Mouse (Mus musculus) neural tube, embryonic 12.5 days (tissue): ENCODE measurements at regions not wholly inside any gene's neighbourhood (a gene's known extent, or its start where the extent isn't known, plus 50 kb on each side); places are given as distances from the start of the nearest gene placed in this dataset.

Experiments
- ATAC-seq: fragments of 200-750 bp; cut with Nextera tagmentation; 2 replicates; pipeline ENCODE4 v1.8.0; 2017; ENCODE audit warnings: low read depth, mild to moderate bottlenecking, moderate TSS enrichment, moderate library complexity; ENCODE audit not compliant: low FRiP score
- H3K27ac ChIP-seq: fragments of 300-500 bp; sonication (generic); 2 replicates; pipeline ENCODE4 v1.5.1; 2016
- H3K27me3 ChIP-seq: fragments of 300-500 bp; sonication (generic); replicated peaks from 2 replicates; pipeline ENCODE4 v1.6.1; 2016; ENCODE audit warnings: mild to moderate bottlenecking
- H3K36me3 ChIP-seq: fragments of 300-500 bp; sonication (generic); 2 replicates; pipeline ENCODE4 v1.6.1; 2016; ENCODE audit warnings: mild to moderate bottlenecking
- H3K4me1 ChIP-seq: fragments of 300-500 bp; sonication (generic); 2 replicates; pipeline ENCODE4 v1.6.1; 2016
- H3K4me2 ChIP-seq: fragments of 300-500 bp; sonication (generic); replicated peaks from 2 replicates; pipeline ENCODE4 v1.6.1; 2016; ENCODE audit warnings: mild to moderate bottlenecking
- H3K4me3 ChIP-seq: fragments of 300-500 bp; sonication (generic); 2 replicates; pipeline ENCODE4 v1.5.1; 2016
- H3K9ac ChIP-seq: fragments of 300-500 bp; sonication (generic); 2 replicates; pipeline ENCODE4 v1.6.1; 2016; ENCODE audit warnings: mild to moderate bottlenecking
- H3K9me3 ChIP-seq: fragments of 300-500 bp; sonication (generic); 2 replicates; pipeline ENCODE4 v1.6.1; 2016; ENCODE audit warnings: mild to moderate bottlenecking
- WGBS: fragments of 180-500 bp; shearing (Covaris S2); methylation state at CpG from one replicate; pipeline ENCODE4 v1.1.7; 2016; 5-methylcytosine and 5-hydroxymethylcytosine counted together

DNA sequence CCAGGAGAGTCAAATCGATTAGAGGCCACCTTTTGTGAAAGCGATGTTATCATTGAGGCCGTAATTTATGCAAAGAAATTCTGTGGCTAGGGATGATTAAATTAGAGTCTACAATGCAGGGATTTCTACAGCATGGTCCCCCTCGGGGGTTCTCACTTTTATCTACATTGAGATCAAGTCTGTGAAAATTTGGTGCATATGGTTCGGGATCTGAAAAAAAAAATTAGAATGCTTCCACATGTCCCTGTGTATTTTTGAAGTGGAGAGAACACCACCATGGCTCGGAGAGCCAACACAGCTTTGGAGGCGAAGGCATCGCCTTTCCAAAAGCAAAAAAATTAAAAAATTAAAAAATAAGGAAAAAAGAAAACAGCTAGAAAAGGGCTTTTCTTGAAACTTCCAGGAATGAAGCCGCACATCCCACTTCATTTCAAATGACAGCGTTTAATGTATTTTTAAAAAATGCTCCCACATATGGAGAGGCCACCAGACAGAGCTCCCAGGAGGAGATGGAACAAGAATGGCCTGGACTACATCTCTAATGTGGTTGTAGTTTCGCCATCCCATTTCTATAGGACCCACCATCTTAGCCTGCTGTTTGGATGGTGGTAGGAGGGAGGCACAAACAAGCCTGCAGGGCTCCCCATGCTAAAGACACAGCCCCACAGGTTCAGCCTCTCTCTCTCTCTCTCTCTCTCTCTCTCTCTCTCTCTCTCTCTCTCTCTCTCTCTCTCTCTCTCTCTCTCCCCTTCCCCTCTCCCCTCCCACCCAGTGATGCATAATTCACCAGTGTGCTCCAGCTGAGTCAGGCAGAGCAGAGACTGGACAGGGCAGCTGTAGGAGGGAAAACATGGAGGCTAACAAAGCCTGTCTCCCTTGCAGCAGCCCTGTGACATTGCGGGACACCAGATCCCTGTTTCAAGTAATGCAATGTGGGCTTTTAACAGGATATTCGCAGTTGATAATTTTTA is 203.4 kb downstream of the Sox11 start:
- H3K4me1 ChIP-seq, result peaks cover 63% of the 10 kb centered on the region
- H3K36me3 ChIP-seq, result no peaks in the 10 kb centered on the region
- ATAC-seq, result peak; percentile 79
- peak overlapping the region; percentile 94 for H3K27ac ChIP-seq
- WGBS, result 51% methylated on average over 13 of the region's 13 CpGs
- peak overlapping the region; percentile 36; the same call in 1 of the 2 replicates for H3K9ac ChIP-seq
- H3K9me3 ChIP-seq, result no peaks in the 10 kb centered on the region
- peak overlapping the region; percentile 44 for H3K4me2 ChIP-seq
- H3K4me3 ChIP-seq, result no peak overlapping the region
- H3K27me3 ChIP-seq, result no peaks in the 10 kb centered on the region

DNA sequence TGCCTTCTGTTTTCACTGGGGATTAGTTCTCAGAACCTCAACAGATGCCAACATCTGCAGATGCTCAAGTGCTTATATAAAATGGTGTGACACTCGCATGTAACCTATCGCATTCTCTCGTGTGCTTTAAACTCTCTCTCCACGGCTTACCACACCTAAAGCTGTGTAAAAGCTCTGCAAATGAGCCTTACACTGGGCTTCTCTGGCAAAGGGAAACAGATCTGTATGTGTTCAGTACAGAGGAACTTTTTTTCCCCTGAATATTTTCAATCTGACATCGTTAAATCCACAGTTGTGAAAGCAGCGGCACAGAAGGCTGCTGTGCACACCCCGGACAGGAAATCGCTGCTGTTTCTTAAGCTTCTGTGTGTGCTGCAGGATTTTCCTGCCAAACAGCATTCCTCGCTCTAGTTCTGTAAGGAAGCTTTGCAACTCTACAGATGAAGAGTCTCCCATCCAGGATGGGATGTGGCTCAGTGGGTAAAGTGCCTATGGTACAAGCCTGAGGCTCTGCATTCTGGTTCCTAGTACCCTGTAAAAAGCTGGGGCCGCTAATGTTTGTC is 206.3 kb downstream of the Sox11 start:
- no peak overlapping the region for H3K27ac ChIP-seq
- H3K4me1 ChIP-seq, result peaks cover 39% of the 10 kb centered on the region
- WGBS, result 72% methylated on average over 10 of the region's 10 CpGs
- no peak overlapping the region for H3K4me3 ChIP-seq
- ATAC-seq, result no peak
- no peaks in the 10 kb centered on the region for H3K9me3 ChIP-seq
- H3K4me2 ChIP-seq, result no peak overlapping the region
- no peaks in the 10 kb centered on the region for H3K27me3 ChIP-seq
- no peak overlapping the region for H3K9ac ChIP-seq
- H3K36me3 ChIP-seq, result no peaks in the 10 kb centered on the region

DNA sequence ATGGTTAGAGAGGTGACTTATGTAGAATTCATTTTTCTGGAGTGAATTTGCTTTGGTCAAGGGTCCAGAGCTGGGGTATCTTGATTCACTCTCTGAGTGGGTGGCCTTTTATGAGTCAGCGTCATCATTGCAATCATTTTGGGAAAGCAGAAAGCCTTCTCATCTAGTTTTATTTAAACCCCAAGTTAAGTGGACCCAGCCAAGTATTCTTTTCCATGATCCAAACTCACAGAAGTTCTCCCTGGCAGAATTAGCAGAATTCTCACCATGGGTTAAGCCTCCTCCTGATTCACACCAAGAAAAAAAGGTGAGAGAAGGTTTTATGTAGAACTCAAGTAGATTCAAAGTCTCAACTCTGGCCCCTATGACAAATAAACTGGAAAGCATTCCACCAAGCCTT is 211.8 kb downstream of the Sox11 start:
- Histone ChIP-seq H3K9me3 (no peaks in the 10 kb centered on the region), H3K9ac (no peak overlapping the region), H3K4me1 (peaks cover 10% of the 10 kb centered on the region), H3K4me3 (no peak overlapping the region), H3K27ac (no peak overlapping the region), H3K4me2 (no peak overlapping the region), H3K27me3 (no peaks in the 10 kb centered on the region), H3K36me3 (no peaks in the 10 kb centered on the region)
- WGBS, result 97% methylated on average over 1 of the region's 1 CpGs
- no peak for ATAC-seq

DNA sequence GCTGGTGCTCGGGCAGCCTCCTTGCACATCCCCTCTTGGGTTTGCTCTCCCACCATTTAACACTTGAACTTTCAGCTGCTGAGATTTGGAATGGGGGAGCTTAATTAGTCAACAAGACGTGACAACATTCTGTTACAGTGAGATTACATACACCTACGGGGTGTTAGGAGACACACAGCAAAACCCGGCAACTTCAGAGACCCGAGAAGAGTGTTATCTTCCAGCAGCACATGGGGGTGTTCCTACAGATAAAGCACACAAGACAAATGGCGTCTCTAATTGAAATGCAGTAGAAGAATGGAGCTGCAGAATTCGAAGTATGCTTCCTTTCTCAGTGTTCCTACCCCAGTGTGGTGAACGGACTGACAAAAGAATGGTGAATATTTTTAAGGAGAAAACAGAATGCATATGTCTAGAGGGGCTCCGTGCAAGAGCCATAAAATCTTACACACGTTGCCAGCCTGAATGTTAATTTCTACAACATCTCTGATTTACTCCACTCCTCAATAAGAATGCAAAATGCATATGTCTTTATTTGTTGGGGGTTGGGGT is 215.2 kb downstream of the Sox11 start:
- Histone ChIP-seq H3K27ac (no peak overlapping the region), H3K9ac (no peak overlapping the region), H3K27me3 (no peaks in the 10 kb centered on the region), H3K36me3 (no peaks in the 10 kb centered on the region), H3K4me3 (no peak overlapping the region), H3K9me3 (no peaks in the 10 kb centered on the region), H3K4me2 (no peak overlapping the region), H3K4me1 (peaks cover 4% of the 10 kb centered on the region; the same call in 1 of the 2 replicates)
- WGBS, result 54% methylated on average over 10 of the region's 10 CpGs
- ATAC-seq, result no peak

DNA sequence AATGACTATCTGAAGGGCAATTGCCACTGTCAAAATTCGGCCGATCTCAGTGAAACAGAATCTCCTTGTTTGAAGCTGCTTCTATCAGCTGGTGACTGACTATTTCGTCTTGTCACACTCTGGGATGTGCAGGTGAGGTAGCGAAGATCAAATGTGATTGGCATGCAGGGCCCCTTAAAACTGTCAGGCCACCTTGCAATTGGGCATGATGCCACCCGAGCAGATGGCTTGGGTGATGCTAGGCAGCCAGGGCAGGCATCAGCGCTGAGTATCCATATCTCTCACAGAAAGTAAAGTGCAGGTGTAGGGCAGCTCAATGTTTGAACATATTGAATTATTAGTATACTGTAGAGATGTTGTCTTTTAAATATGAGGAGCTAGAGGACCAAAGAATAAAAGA is 223.8 kb downstream of the Sox11 start:
- Histone ChIP-seq H3K27me3 (no peaks in the 10 kb centered on the region), H3K9ac (no peak overlapping the region), H3K9me3 (no peaks in the 10 kb centered on the region), H3K4me3 (no peak overlapping the region), H3K4me1 (no peaks in the 10 kb centered on the region), H3K36me3 (no peaks in the 10 kb centered on the region), H3K4me2 (no peak overlapping the region), H3K27ac (no peak overlapping the region)
- ATAC-seq, result no peak
- 89% methylated on average over 6 of the region's 6 CpGs for WGBS

DNA sequence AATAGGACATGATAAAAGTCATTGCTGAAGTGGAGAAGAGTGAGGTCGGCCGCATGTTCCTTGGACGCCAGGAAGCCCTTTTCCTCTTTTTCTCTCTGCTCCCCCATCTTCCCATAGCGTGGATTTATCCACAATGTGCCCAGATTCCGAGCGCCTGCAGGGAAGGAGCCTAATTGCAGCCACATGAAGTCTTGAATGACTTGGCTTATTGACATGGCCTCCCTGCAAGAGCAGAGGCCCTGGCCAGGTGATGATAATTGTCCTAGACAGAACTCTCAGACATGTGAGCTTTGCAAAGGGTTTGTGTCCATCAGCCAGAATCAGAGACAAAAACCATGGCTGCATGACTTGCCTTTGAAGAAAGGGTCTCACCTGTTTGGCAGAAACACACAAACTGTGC is 227.0 kb downstream of the Sox11 start:
- 68% methylated on average over 6 of the region's 6 CpGs for WGBS
- Histone ChIP-seq H3K4me2 (no peak overlapping the region), H3K36me3 (no peaks in the 10 kb centered on the region), H3K4me3 (no peak overlapping the region), H3K27ac (no peak overlapping the region), H3K4me1 (no peaks in the 10 kb centered on the region), H3K9me3 (no peaks in the 10 kb centered on the region), H3K9ac (no peak overlapping the region), H3K27me3 (no peaks in the 10 kb centered on the region)
- no peak for ATAC-seq

DNA sequence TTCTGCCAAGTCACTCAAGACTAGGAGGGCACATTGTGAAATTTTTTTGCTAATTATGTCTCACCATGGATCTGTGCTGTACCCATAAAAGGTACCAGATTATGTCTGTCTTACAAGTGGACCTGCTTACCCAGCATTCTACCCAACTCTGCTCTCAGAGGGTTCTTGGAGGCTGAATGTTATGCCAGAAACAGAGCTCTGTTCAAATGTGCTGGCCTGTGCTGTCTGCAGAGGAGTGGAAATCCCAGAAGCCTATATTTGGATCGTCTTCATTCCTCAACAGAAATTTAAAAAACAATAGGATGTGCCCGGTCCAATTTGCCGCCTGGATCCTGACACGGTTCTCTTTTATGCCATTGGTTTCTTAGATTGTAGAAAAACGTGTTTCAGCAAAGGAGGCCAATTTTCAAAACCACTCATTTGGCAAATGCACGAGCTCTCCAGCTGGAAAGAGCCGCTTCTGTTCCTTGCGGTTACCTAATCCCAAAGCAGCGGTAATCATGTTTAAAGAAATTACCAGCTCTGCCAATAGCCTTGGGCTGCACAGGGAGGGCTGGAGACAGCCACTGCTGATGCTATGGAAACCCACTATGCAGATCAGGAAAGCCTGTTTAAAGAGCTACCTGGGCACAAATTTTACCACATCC is 237.3 kb downstream of the Sox11 start:
- no peak overlapping the region for H3K4me2 ChIP-seq
- H3K9me3 ChIP-seq, result no peaks in the 10 kb centered on the region
- ATAC-seq, result no peak
- H3K4me1 ChIP-seq, result no peaks in the 10 kb centered on the region
- WGBS, result 84% methylated on average over 9 of the region's 9 CpGs
- no peak overlapping the region for H3K9ac ChIP-seq
- no peak overlapping the region for H3K4me3 ChIP-seq
- no peaks in the 10 kb centered on the region for H3K27me3 ChIP-seq
- no peaks in the 10 kb centered on the region for H3K36me3 ChIP-seq
- H3K27ac ChIP-seq, result no peak overlapping the region

DNA sequence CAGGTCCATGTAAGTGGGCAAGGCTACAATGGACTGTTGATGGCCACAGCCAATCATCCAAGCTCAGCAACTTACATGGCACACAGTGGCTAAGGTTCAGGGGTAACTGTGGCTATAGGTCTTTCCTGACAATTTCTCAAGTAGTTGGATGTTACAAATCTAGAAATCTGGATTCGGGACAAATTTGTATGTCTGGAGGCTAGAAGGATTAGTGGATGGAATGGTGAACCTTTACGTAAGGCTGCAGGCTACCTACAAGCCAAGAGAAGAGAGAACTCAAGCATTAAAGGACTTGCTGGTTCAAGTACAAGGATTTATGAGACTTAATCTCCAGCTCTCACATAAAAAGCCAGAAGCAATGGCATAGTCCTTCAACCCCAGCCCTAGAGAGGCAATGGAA is 239.4 kb downstream of the Sox11 start:
- 93% methylated on average over 2 of the region's 2 CpGs for WGBS
- no peaks in the 10 kb centered on the region for H3K27me3 ChIP-seq
- H3K36me3 ChIP-seq, result no peaks in the 10 kb centered on the region
- no peak overlapping the region for H3K27ac ChIP-seq
- no peak for ATAC-seq
- H3K4me3 ChIP-seq, result no peak overlapping the region
- H3K9me3 ChIP-seq, result no peaks in the 10 kb centered on the region
- no peak overlapping the region for H3K9ac ChIP-seq
- no peaks in the 10 kb centered on the region for H3K4me1 ChIP-seq
- H3K4me2 ChIP-seq, result no peak overlapping the region

DNA sequence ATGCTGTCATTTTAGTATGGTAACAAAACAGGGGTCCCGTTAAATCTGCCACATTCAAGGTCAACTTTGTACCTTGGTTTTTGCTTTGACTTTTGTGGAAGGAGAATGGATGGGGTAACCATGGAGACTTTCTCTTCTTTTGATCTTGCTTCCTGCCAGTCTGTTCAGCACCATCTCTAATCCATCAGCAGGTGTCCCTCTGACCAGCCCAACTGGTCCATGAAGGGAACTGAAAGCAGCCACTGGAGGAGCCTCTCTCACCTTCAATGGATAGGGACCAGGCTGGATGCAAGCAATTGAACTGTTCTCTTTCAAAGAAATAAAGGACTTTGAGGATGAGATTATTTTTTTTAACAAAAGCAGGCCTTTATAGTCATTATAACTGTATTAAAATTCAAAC is 253.2 kb downstream of the Sox11 start:
- Histone ChIP-seq H3K27me3 (no peaks in the 10 kb centered on the region), H3K4me2 (no peak overlapping the region), H3K9me3 (0 out of 2 replicates have a peak, but pooled peaks cover 7% of the 10 kb centered on the region), H3K9ac (no peak overlapping the region), H3K27ac (no peak overlapping the region), H3K4me1 (peaks cover 12% of the 10 kb centered on the region), H3K36me3 (no peaks in the 10 kb centered on the region), H3K4me3 (no peak overlapping the region)
- ATAC-seq, result no peak
- 41% methylated on average over 1 of the region's 1 CpGs for WGBS

DNA sequence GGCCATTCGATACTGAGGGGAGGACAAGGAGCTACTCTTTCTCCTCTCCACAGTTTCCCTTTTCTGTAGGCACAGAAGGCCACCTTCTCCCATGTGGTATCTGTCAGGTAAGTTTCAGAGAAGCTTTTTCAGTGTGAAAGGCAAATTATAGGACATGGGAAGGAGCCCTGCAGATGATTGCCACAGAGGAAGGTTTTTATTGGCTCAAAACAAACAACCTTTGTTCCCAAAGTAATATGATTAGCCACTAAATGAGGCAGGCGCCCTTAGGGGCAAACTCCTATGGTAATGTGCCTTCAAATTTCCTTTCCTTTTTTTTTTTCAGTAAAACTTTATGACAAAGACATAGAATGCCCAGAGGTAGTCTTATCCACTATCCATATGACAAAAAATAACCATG is 256.5 kb downstream of the Sox11 start:
- Histone ChIP-seq H3K36me3 (no peaks in the 10 kb centered on the region), H3K27ac (no peak overlapping the region), H3K27me3 (no peaks in the 10 kb centered on the region), H3K9me3 (no peaks in the 10 kb centered on the region), H3K4me1 (peaks cover 36% of the 10 kb centered on the region), H3K4me2 (no peak overlapping the region), H3K9ac (no peak overlapping the region), H3K4me3 (no peak overlapping the region)
- WGBS, result 68% methylated on average over 2 of the region's 2 CpGs
- ATAC-seq, result no peak

DNA sequence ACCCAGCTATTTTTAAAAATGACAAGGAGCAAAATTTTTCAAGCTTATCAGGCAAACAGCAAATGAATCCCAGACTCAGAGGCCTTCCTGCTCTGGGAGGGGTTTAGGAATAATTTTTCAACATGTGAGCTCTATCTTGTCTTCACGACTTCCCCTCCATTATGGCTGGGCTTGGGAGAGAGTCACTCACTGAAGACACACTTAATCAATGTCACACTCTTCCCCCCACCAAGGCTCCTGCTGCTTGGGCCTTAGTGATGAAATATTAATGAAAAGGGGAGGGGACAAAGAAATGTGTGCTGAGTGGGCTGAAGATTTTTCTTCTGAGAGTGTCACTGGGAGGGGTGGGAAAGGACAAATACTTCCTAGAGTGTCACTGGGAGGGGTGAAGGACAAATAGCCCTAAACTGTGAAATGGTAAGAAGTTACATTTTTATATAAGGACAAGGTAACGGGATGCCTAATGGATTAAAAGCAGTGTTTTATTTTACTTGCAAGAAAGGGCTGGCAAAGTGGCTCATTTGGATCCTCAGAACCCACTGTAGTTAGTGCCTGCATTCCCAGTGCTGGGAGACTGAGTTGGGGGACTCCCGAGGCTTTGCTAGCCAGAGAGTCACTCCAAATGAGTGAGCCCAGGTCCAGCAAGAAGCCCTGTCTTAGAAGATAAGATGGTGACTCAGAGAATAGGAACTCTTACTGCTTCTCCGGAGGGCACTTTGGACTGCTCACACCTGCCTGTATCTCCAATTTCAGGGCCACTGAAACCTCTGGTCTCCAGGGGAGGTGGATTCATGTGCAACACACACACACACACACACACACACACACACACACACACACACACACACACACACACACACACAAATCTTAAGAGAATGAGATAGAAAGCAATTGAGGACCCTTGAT is 258.5 kb downstream of the Sox11 start:
- peak overlapping the region; percentile 35; the same call in 1 of the 2 replicates for H3K4me2 ChIP-seq
- H3K9ac ChIP-seq, result no peak overlapping the region
- H3K27me3 ChIP-seq, result no peaks in the 10 kb centered on the region
- 16% methylated on average over 4 of the region's 4 CpGs for WGBS
- H3K4me3 ChIP-seq, result no peak overlapping the region
- peak; percentile 52 for ATAC-seq
- peak overlapping the region; percentile 82 for H3K27ac ChIP-seq
- no peaks in the 10 kb centered on the region for H3K9me3 ChIP-seq
- H3K36me3 ChIP-seq, result no peaks in the 10 kb centered on the region
- H3K4me1 ChIP-seq, result peaks cover 38% of the 10 kb centered on the region
